ENCODE assay signal across 14 mouse cellular contexts in the genomic region with DNA sequence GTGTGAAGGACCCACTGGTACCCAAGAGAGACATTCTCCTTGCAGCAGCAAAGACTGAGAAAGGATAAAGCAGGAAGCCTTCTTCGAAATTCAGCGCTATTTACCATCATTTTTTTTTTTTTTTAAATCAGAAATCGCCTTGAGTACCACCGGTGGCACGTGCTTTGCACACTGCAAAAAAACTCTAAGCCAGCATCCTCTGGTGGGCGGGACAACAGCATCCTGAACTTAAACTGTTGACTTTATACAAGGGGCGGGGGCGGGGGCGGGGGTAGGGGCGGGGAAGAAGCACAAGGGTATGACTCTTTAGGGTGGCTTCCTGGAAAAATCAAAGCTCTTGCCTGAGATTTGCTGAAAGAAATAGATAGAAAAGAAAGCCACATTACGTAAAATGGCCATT. TPM values are rescaled to one million over a fixed set of nuclear protein-coding genes. Genes with fewer than 3 reads are reported as not detected.
A peak's percentile ranks its signal among the peaks of the same experiment; 100 is the strongest.
DNase-seq lines count a peak whose midpoint lies in the region; ATAC-seq and TF ChIP-seq lines count a peak whose summit lies in the region.
"Had no signal": no experiment of that assay in that cellular context is flagged by ENCODE, and none has a peak within 500 bp of the region (broad histone marks: within the 10 kb centered on the region; RNA-seq: fewer than 3 reads in every experiment).

No protein-coding gene starts in this region.

- no peaks in the 10 kb centered on the region for H3K4me1 ChIP-seq in heart, postnatal 0 days (ENCODE audit: control insufficient read depth, insufficient read depth)
- H3K4me1 ChIP-seq in midbrain, embryonic 13.5 days (replicated peaks), result peaks cover 9% of the 10 kb centered on the region; the same call in 1 of the 2 replicates
- H3K4me1 ChIP-seq in midbrain, embryonic 10.5 days, result peaks cover 26% of the 10 kb centered on the region
- no peaks in the 10 kb centered on the region for H3K4me1 ChIP-seq in intestine, embryonic 16.5 days (ENCODE audit: control insufficient read depth, insufficient read depth, low read length)
- H3K4me1 ChIP-seq in stomach, postnatal 0 days (replicated peaks; ENCODE audit: control insufficient read depth, insufficient read depth), result no peaks in the 10 kb centered on the region

- H3K9ac ChIP-seq in heart, postnatal 0 days (replicated peaks; ENCODE audit: low read depth, low read length), result no peak overlapping the region
- no peak overlapping the region for H3K9ac ChIP-seq in midbrain, embryonic 13.5 days (replicated peaks)
- no peak overlapping the region for H3K9ac ChIP-seq in intestine, embryonic 16.5 days (ENCODE audit: low read depth, low read length)
- no peak overlapping the region for H3K9ac ChIP-seq in stomach, postnatal 0 days (ENCODE audit: low read length)

- no peak for TF ChIP-seq EP300 in heart, postnatal 0 days (IDR thresholded peaks at IDR 0.05; ENCODE audit: low read depth)
- TF ChIP-seq EP300 in stomach, postnatal 0 days (optimal IDR thresholded peaks at IDR 0.05), result no peak

- H3K4me3 ChIP-seq in heart, postnatal 0 days (ENCODE audit: low read depth, low read length), result no peak overlapping the region
- H3K4me3 ChIP-seq in midbrain, embryonic 13.5 days (replicated peaks), result no peak overlapping the region
- H3K4me3 ChIP-seq in midbrain, embryonic 10.5 days, result no peak overlapping the region
- H3K4me3 ChIP-seq in intestine, embryonic 16.5 days (ENCODE audit: low read length), result no peak overlapping the region
- H3K4me3 ChIP-seq in stomach, postnatal 0 days (ENCODE audit: low read depth, low read length), result no peak overlapping the region

- no peak for ATAC-seq in heart, postnatal 0 days (ENCODE audit: insufficient read depth, low read depth)
- ATAC-seq in midbrain, embryonic 13.5 days, result no peak
- ATAC-seq in intestine, embryonic 16.5 days, result no peak
- no peak for ATAC-seq in stomach, postnatal 0 days (ENCODE audit: low FRiP score, low TSS enrichment)

- no peak for TF ChIP-seq CTCF in heart, postnatal 0 days (IDR thresholded peaks at IDR 0.05; ENCODE audit: low read depth)
- no peak for TF ChIP-seq CTCF in stomach, postnatal 0 days (IDR thresholded peaks at IDR 0.05; ENCODE audit: low read depth)

- no peaks in the 10 kb centered on the region for H3K36me3 ChIP-seq in heart, postnatal 0 days (replicated peaks; ENCODE audit: control insufficient read depth, insufficient read depth, low read length)
- no peaks in the 10 kb centered on the region for H3K36me3 ChIP-seq in midbrain, embryonic 13.5 days
- H3K36me3 ChIP-seq in midbrain, embryonic 10.5 days, result no peaks in the 10 kb centered on the region
- no peaks in the 10 kb centered on the region for H3K36me3 ChIP-seq in intestine, embryonic 16.5 days (ENCODE audit: control insufficient read depth, insufficient read depth, low read length)
- no peaks in the 10 kb centered on the region for H3K36me3 ChIP-seq in stomach, postnatal 0 days (ENCODE audit: control insufficient read depth, insufficient read depth, low read length)

- no peaks in the 10 kb centered on the region for H3K27me3 ChIP-seq in heart, postnatal 0 days (ENCODE audit: control insufficient read depth, insufficient read depth, low read length)
- H3K27me3 ChIP-seq in midbrain, embryonic 13.5 days, result no peaks in the 10 kb centered on the region
- peaks cover 9% of the 10 kb centered on the region; the same call in 1 of the 2 replicates for H3K27me3 ChIP-seq in midbrain, embryonic 10.5 days (ENCODE audit: low read depth, poor library complexity, severe bottlenecking)
- no peaks in the 10 kb centered on the region for H3K27me3 ChIP-seq in intestine, embryonic 16.5 days (replicated peaks; ENCODE audit: control insufficient read depth, insufficient read depth, low read length)
- no peaks in the 10 kb centered on the region for H3K27me3 ChIP-seq in stomach, postnatal 0 days (ENCODE audit: control insufficient read depth, insufficient read depth, low read length)

- H3K27ac ChIP-seq in heart, postnatal 0 days (ENCODE audit: low read depth), result no peak overlapping the region
- no peak overlapping the region for H3K27ac ChIP-seq in midbrain, embryonic 13.5 days
- H3K27ac ChIP-seq in midbrain, embryonic 10.5 days (replicated peaks), result no peak overlapping the region
- H3K27ac ChIP-seq in intestine, embryonic 16.5 days (ENCODE audit: low read length), result no peak overlapping the region
- no peak overlapping the region for H3K27ac ChIP-seq in stomach, postnatal 0 days (replicated peaks)

- 25% methylated on average over 11 of the region's 11 CpGs for WGBS in heart, postnatal 0 days
- 37% methylated on average over 11 of the region's 11 CpGs for WGBS in midbrain, embryonic 13.5 days
- WGBS in midbrain, embryonic 10.5 days, result 37% methylated on average over 11 of the region's 11 CpGs
- WGBS in intestine, embryonic 16.5 days, result 19% methylated on average over 11 of the region's 11 CpGs
- WGBS in stomach, postnatal 0 days, result 15% methylated on average over 11 of the region's 11 CpGs

- H3K4me2 ChIP-seq in heart, postnatal 0 days (ENCODE audit: low read depth, low read length), result peak overlapping the region; percentile 41
- 0 out of 2 replicates have a peak overlapping the region, but pooled peaks have one; percentile 2 for H3K4me2 ChIP-seq in midbrain, embryonic 13.5 days (replicated peaks)
- peak overlapping the region; percentile 28; the same call in 1 of the 2 replicates for H3K4me2 ChIP-seq in intestine, embryonic 16.5 days (ENCODE audit: low read depth, low read length)
- peak overlapping the region; percentile 44 for H3K4me2 ChIP-seq in stomach, postnatal 0 days (replicated peaks; ENCODE audit: low read depth)

- H3K9me3 ChIP-seq in heart, postnatal 0 days (replicated peaks; ENCODE audit: control insufficient read depth, low read length), result 0 out of 2 replicates have a peak, but pooled peaks cover 3% of the 10 kb centered on the region
- H3K9me3 ChIP-seq in midbrain, embryonic 13.5 days, result no peaks in the 10 kb centered on the region
- no peaks in the 10 kb centered on the region for H3K9me3 ChIP-seq in midbrain, embryonic 10.5 days (replicated peaks)
- no peaks in the 10 kb centered on the region for H3K9me3 ChIP-seq in intestine, embryonic 16.5 days (ENCODE audit: control insufficient read depth, low read length)
- no peaks in the 10 kb centered on the region for H3K9me3 ChIP-seq in stomach, postnatal 0 days (ENCODE audit: control insufficient read depth, low read length)

- DNase-seq in heart, postnatal 0 days (ENCODE audit: low spot score), result no peak
- DNase-seq in heart, adult 11 months, result no peak
- DNase-seq in midbrain, embryonic 10.5 days (ENCODE audit: low spot score), result no peak
- DNase-seq in stomach, postnatal 0 days (ENCODE audit: low spot score), result no peak
- DNase-seq in cerebellum, adult 8-10 months, result no peak
- DNase-seq: adrenal gland, adult 8-10 months; cerebellum, adult 2 months; layer of hippocampus, adult 9-11 months; lung, postnatal 10 days; thymus, postnatal 25 days had no signal

RNA-seq across cellular contexts. Expression of gene Prkab1, which starts 15.4 kb away (rescaled TPM):
- total RNA-seq in heart, postnatal 0 days (2014; rRNA removed; ENCODE audit: low replicate concordance), result 39.6 and 64.2 TPM in 2 replicates
- 35.4 and 38.6 TPM in 2 replicates for polyA plus RNA-seq in heart, postnatal 0 days (2015; fragmentation: Nextera tagmentation; extraction: Ambion mirVana)
- 54.7 and 55.5 TPM in 2 replicates for polyA plus RNA-seq in midbrain, embryonic 13.5 days (2015; fragmentation: Nextera tagmentation; extraction: Ambion mirVana)
- 66.7 and 72.6 TPM in 2 replicates for polyA plus RNA-seq in midbrain, embryonic 10.5 days (2016; fragmentation: Nextera tagmentation; extraction: Ambion mirVana)
- polyA plus RNA-seq in intestine, embryonic 16.5 days (2015; fragmentation: Nextera tagmentation; extraction: Ambion mirVana), result 74.8 and 83.1 TPM in 2 replicates
- 56.6 and 65.0 TPM in 2 replicates for polyA plus RNA-seq in stomach, postnatal 0 days (2015; fragmentation: Nextera tagmentation; extraction: Ambion mirVana)

RNA-seq across cellular contexts. Expression of gene Tmem233, which starts 43.3 kb away (rescaled TPM):
- total RNA-seq in heart, postnatal 0 days (2014; rRNA removed; ENCODE audit: low replicate concordance), result not detected in 2 replicates
- not detected in 2 replicates for polyA plus RNA-seq in heart, postnatal 0 days (2015; fragmentation: Nextera tagmentation; extraction: Ambion mirVana)
- polyA plus RNA-seq in midbrain, embryonic 13.5 days (2015; fragmentation: Nextera tagmentation; extraction: Ambion mirVana), result not detected in 2 replicates
- polyA plus RNA-seq in midbrain, embryonic 10.5 days (2016; fragmentation: Nextera tagmentation; extraction: Ambion mirVana), result not detected in 2 replicates
- polyA plus RNA-seq in intestine, embryonic 16.5 days (2015; fragmentation: Nextera tagmentation; extraction: Ambion mirVana), result not detected in 2 replicates
- not detected in 2 replicates for polyA plus RNA-seq in stomach, postnatal 0 days (2015; fragmentation: Nextera tagmentation; extraction: Ambion mirVana)
- total RNA-seq: adrenal gland, adult 8-10 months; neutrophil, adult 5-6 weeks had no signal
- polyA plus RNA-seq: cerebellum, adult 2 months; gonadal fat pad, adult 2 months had no signal
